Mouse (Mus musculus) v-Abl transformed pro-B cells (cell line): ENCODE results near the gene Lst1.

Source experiments
- in situ Hi-C, 2 experiments: fragments of 400-800 bp; cut with MboI; formaldehyde crosslinking; loops; one replicate each; pipeline ENCODE4 v1.15.1; 2025; ENCODE audit not compliant: unreplicated experiment in 2 of 2

Lst1 gene

GRCm38 (mm10) chr17:35187959-35188610 is at the start of gene Lst1:
Gene Lst1, minus strand, starts transcription at chr17:35188439.
- in situ Hi-C loops: no loop called here

DNA sequence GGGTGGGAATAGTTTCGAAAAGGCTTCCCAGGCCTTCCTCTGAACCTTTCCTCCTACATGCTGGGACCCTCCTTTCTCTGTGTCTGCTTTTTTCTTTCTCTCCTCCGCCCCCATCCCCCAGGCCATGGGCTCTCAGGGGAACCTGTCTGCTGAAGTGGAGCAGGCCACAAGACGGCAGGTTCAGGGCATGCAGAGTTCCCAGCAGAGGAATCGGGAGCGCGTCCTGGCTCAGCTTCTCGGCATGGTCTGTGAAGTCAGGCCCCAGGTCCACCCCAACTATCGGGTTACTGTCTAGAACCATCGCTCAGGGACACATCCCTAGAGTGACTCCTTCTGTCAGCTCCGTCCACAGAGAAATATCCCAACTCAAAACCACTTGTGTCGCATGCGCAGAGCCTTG is 49.3 kb upstream of the Lst1 start:
- in situ Hi-C loops: loop anchor here (10.0 kb wide), 2 partner anchors 213 to 233 kb away; partner anchors contain the start of genes Sapcd1 (in 1 of the 2) and Vars (in 1 of the 2)

DNA sequence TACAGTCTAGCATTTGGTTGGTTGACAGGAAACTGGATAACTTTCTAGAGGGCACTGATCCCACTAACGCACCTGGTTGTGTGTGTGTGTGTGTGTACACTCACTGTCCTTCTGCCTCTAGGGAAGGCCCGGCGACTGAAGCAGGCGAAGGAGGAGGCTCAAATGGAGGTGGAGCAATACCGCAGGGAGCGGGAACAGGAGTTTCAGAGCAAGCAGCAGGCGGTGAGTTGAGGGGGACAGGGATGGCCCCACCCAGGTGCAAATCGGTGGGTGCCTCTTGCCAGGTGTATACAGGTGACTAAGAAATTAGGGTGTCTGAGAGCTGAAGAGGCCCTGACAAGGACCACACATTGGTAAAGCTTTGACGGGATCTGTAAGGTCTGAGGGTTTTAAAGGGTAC is 48.8 kb upstream of the Lst1 start:
- in situ Hi-C loops: loop anchor here (10.0 kb wide), 2 partner anchors 212 to 232 kb away; partner anchors contain the start of genes Sapcd1 (in 1 of the 2) and Vars (in 1 of the 2)

- in situ Hi-C loops: loop anchor here (10.0 kb wide), 2 partner anchors 212 to 232 kb away; partner anchors contain the start of genes Sapcd1 (in 1 of the 2) and Vars (in 1 of the 2)
These were observed 48.1 kb upstream of the Lst1 start for GRCm38 (mm10) chr17:35236390-35236746.

DNA sequence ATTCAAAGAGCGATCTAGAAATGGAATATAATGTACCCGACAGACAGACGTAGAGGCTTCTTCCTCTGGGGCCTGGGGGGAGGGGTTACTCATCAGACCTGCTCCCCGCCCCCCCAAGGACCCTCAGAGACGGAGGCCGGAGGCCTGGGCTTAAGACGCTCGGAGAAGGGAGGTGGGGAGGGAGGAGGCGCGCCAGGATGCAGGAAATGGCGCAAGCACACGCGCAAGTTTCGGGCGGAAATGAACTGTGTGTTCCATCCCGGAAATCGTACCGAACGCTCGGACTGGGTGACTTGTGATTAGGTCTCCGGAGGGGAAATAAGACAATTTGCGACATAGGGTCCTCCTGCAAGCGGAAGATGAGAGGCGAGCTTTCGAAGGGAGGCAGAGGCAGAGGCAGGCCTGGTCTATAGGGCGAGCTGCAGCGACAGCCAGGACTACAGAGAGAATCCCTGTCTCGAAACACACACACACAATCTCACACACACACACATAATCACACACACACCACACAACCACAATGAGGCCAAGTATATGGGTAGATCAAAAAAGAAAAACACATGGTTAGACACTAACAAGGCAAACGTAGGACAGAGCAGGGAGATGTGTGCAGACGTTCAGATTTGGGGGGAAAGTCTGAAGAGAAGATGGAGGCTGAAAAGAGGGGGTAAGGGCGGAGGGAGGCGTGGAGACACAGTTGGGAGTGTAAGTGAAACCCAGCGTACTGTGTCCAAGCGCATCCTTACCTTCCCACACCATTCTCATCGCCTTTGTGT is 47.6 kb upstream of the Lst1 start, which contains the start of gene Nfkbil1:
Nfkbil1 (minus strand) TSS at position 179 of the 776 bp plus-strand sequence.
- in situ Hi-C loops: loop anchor here (10.0 kb wide), 2 partner anchors 211 to 231 kb away; partner anchors contain the start of genes Sapcd1 (in 1 of the 2) and Vars (in 1 of the 2)

DNA sequence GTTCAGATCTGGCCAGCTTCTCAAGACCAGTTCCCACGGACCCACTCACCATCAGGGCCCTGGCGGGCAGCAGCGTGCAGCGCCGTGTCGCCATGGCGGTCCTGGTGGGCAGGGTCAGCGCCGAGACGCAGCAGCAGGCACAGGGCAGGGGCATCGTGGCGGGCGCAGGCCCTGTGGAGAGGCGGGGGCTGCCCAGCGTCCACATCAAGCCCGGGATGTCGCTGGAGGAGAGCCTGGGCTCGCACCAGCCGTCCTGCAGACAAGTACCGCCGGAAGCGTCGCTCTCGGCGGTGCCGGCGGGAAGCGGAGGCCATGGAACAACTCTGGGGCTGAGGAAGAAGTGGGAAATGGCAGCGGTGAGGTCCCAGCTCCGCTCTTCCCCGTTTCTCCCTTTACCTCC is 46.7 kb upstream of the Lst1 start:
- in situ Hi-C loops: loop anchor here (5.0 to 10.0 kb wide), 4 partner anchors 58 to 230 kb away; partner anchors contain the start of genes Aif1 (in 2 of the 2), D17H6S53E (in 1 of the 2), Sapcd1 (in 1 of the 2) and Vars (in 1 of the 2)

DNA sequence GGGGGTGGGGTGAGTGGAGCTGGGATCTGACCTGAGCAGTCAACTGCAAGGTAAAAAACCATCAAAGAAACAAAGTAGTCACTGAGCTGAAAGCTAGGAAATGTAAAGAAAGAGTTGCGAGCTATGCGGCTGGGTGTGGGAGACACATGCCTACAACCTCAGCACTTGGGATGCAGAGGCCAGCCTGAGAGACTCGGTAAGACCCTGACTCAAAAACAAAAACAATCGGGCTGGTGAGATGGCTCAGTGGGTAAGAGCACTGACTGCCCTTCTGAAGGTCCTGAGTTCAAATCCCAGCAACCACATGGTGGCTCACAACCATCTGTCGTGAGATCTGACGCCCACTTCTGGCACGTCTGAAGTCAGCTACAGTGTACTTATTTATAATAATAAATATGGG is 45.9 kb upstream of the Lst1 start:
- in situ Hi-C loops: loop anchor here (5.0 to 10.0 kb wide), 4 partner anchors 57 to 229 kb away; partner anchors contain the start of genes Aif1 (in 2 of the 2), D17H6S53E (in 1 of the 2), Sapcd1 (in 1 of the 2) and Vars (in 1 of the 2)

DNA sequence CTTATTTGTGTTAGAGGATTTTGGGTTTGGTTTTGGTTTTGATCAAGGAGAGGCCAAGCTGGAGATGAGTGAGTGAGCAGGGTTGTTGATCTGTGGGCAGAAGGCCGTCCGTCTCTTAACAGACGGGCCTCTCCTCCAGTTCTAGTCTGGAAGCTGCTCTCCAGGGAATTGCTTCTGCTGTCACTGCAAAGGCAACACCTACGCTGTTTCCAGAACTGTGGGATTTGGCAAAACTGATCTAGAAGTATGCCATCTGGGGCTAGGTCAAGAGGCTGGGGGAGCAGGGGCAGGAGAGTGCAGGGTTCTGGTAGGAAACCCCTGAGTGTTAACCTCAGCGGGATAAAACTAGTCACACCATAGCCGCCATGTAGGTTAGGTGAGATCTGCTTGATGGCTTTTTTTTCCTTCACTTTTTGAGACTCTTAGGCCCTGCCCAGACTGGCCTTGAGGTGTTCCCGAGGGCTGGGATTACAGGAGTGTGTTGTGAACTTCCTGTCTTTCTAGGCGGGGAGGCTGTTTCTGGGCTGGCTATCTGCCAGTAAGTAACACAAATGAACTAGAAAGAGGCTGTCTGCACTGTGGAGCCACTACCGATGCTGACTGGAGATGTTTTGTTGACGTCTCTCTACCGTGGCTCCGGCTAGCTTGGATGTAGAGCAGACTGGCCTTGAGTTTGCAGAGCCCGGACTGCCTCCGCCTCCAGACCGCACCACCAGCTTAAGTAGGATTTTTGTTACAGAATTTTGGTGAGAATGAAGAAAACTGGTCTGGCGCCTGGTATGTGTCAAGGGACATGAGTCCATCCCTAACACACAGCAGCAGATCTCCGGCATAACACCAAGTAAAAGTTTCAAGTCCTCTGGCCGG is 45.1 kb upstream of the Lst1 start, which contains the start of gene Atp6v1g2:
Atp6v1g2 (plus strand) TSS at position 547 of the 867 bp plus-strand sequence.
- in situ Hi-C loops: loop anchor here (5.0 to 10.0 kb wide), 4 partner anchors 56 to 229 kb away; partner anchors contain the start of genes Aif1 (in 2 of the 2), D17H6S53E (in 1 of the 2), Sapcd1 (in 1 of the 2) and Vars (in 1 of the 2)

DNA sequence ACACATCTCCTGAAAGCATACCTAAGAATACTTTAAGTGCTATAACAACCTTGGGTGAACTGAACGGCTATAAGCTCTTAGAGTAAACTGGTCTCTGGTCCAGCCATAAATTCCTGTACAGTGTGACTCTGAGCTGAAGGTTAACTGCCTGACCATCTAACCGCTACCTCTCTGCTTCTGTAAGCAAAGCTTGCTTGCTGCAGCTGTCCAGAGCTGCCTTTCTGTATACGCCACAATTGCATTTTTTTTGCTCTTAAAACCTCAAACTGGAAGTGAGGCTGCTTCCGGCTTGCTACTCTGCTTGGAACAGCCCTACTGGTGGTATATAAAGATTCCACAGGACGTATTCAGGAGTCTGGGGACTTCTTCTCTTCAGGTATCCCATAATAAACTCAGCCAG is 44.4 kb upstream of the Lst1 start:
- in situ Hi-C loops: loop anchor here (5.0 to 10.0 kb wide), 4 partner anchors 55 to 228 kb away; partner anchors contain the start of genes Aif1 (in 2 of the 2), D17H6S53E (in 1 of the 2), Sapcd1 (in 1 of the 2) and Vars (in 1 of the 2)

GRCm38 (mm10) chr17:35232043-35232442 is 43.8 kb upstream of the Lst1 start:
- in situ Hi-C loops: loop anchor here (5.0 to 10.0 kb wide), 4 partner anchors 55 to 227 kb away; partner anchors contain the start of genes Aif1 (in 2 of the 2), D17H6S53E (in 1 of the 2), Sapcd1 (in 1 of the 2) and Vars (in 1 of the 2)

DNA sequence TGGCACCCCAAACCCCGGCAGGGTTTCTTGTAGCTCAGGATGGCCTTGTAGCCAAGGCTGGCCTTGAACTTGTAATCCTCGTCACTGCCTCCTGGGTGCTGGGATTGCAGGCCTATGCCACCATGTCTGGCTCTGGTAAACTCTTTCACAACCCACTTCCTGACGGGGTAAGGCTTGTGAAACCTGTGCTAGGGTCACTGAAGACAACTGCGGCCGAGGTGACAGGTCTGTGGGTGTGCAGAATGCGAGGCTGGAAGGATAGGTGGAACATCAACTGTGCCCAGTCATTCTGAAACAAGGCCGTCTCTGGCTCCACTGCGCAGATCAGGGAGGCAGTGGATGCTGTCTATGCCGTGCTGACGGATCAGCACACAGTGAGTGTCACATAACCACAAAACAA is 42.8 kb upstream of the Lst1 start:
- in situ Hi-C loops: loop anchor here (5.0 to 10.0 kb wide), 4 partner anchors 54 to 226 kb away; partner anchors contain the start of genes Aif1 (in 2 of the 2), D17H6S53E (in 1 of the 2), Sapcd1 (in 1 of the 2) and Vars (in 1 of the 2)

GRCm38 (mm10) chr17:35226561-35227046 is 38.4 kb upstream of the Lst1 start:
- in situ Hi-C loops: no loop called here

GRCm38 (mm10) chr17:35225456-35225855 is 37.2 kb upstream of the Lst1 start:
- in situ Hi-C loops: no loop called here

DNA sequence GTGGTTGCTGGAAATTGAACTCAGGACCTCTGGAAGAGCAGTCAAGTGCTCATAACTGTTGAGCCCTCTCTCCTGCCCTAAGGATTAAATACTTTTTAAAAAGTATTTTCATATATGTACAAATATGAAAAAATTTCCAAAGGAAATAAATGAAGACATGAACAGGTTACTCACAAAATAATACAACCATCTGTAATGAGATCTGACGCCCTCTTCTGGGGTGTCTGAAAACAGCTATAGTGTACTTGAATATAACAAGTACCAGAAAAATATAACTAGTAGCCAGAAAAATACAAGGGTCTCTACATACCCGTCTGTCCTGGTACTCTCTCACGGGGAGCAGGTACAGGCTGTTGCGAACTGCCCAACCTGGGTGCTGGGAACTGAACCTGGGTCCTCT is 36.4 kb upstream of the Lst1 start:
- in situ Hi-C loops: no loop called here

GRCm38 (mm10) chr17:35222299-35222698 is 34.1 kb upstream of the Lst1 start:
- in situ Hi-C loops: no loop called here

DNA sequence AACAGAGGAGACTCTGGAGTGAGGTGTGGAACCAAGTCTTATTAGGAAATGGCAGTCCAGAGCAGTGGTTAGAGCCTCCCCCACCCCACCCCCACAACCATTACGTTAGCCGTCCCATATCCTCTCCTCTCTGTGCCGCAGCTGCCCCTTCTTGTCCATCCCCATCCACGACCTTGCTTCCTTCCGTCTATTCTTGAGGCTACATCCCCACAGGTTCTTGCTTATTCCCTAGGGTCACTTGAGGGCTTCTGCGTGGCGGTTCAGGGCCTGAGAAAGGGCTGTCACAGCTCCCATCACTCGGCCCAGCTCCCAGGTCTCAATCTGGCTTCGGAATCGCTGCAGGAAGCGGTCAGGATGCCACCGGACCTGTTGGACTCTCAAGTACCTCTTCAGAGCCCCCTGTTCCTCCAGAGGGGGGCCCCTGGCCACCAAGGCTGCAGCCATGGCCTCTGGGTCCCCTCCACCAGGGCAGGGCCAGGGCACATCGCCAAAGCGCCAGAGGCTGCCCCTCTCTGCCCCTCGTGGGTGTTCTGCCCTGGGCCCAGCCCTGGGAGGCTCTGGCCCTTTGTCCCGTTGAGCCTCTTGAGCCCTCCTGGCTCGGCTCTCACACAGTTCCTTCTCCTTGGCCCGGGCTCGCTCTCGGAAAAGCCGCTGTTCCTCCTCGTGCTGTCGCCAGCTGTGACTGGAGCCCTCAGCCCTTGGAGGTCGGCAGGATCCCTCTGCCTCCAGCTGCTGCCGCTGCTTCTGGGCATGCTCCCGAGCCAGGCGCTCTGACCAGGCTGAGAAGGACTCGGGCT is 32.1 kb upstream of the Lst1 start, which contains the start of gene Gm16181:
Gm16181 (plus strand) TSS at position 679 of the 797 bp plus-strand sequence.
- in situ Hi-C loops: no loop called here

- in situ Hi-C loops: no loop called here
These were observed 31.4 kb upstream of the Lst1 start for GRCm38 (mm10) chr17:35219601-35220041.

DNA sequence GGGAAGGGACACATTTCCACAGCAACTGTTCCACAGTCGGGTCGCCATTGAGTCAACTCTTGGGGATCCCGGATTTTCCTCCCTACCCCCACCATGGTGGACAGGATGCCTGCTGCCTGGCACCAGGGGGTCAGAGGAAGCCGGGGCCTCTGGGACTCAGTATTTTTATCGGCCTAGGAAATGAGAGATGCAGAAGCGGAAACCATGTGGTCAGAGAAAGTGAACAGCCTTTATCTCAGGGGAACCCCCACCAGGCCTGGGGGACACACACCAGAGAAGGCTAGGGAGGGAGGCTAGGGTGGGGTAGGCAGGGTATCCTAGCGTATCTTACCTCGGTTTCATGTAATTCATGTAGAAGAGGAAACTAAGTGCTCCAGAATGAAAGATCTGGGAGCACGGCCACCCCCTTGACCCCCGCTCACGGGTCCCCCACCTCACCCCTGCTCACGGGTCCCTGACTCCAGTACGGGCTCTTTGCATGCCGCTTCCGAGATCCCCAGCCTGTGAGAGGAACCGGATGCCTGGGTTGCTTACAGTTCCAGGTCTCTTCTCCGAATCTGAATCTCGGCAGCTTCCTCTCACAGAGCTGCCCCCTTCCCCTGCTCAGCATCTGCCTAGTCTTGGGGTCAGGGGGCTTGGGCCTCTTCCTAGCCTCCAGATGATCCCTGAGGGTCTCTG is 30.4 kb upstream of the Lst1 start:
- in situ Hi-C loops: no loop called here
